Mouse (Mus musculus) CD4-positive helper T cell, adult 2 months (primary cell): ENCODE results near the gene Atrip.

Experiments
- DNase-seq: peaks from one replicate; pipeline ENCODE4 v3.0.0-alpha.2; 2012; ENCODE audit warnings: low read depth, missing footprints, low spot score

The Atrip gene

DNA sequence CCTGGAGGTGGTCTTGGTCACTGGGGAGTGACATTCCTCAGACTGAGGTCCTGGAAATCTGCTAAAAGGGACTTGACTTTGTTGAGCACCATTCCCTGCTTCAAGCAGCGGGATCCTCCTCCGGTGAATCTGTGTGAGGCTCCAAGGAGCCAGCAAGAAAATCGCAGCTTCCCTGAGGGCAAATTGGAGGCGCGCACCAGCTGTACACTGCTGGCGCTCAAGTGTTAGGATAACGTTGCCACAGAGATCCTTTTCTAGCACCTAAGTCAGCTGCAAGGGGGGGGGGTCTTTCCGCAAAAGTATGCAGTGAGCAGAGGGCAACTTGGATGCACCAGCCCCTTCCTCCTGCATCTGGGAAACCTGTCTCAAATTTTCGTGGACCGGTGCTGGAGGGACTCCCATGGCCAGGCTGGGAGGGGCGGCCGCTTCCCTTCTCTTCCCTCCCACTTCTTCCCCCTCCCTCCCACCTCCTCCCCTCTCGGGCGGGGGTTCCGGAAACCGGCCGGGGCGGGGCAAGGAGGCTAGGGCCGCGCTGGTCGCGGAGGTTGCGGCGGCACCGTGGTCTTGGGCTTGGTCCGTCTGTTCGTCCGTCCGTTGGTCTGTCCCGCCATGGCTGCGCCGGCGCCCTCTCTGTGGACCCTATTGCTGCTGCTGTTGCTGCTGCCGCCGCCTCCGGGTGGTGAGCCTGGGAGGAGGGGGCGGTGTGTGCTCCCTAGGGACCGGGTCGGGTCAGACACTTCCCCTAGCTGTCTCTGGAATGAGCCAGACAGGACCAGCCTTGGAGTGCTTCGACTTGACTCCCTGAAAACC is 35.6 kb downstream of the Atrip start, which contains the start of gene Shisa5:
Gene Shisa5 (plus strand): TSS at position 480 of the 810 bp plus-strand sequence.
- peak; percentile 76 for DNase-seq

GRCm38 (mm10) chr9:109032435-109032834 is 41.5 kb downstream of the Atrip start:
- no peak for DNase-seq

DNA sequence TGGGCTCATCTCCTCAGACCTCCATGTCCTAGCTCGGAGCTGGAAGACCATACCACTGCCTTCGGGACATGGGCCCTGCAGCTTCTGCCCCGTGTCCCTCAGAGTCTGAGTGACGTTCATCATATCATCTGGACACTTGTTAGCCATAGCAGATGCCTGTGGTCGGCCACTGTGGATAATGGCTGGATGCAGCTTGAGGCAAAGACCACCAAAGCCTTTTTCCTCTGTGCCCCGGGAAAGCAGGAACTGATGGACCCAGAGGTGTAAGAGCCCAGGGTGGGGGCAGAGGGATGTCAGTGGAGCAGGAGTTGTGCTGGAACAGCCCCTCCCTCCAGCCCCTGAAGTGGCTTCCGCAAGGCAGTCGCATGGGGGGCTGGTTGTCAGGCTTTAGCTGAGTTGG is 42.2 kb downstream of the Atrip start:
- DNase-seq = no peak

- no peak for DNase-seq
These were observed 42.9 kb downstream of the Atrip start for GRCm38 (mm10) chr9:109031001-109031400.

GRCm38 (mm10) chr9:109030312-109030711 is 43.6 kb downstream of the Atrip start:
- no peak for DNase-seq

DNA sequence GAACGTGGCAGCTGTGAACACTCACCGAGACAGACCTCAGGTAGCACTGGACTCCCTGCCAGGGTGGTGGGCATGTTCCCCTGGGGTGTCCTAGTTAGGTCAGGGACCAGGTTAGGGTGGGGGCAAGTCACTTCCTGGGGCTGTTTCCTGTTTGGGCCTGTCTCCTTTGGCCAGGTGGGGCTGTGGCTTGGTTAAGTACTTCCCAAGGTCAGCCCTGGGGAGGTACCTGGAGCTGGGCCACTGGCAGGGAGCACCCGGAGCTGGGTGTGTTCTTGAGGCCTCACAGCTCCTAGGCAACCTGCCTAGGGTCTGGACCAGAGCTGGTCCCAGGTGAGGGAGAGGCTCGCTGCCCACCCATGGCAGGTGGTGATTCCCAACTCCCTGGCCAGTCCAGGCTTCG is 45.0 kb downstream of the Atrip start:
- DNase-seq = no peak

DNA sequence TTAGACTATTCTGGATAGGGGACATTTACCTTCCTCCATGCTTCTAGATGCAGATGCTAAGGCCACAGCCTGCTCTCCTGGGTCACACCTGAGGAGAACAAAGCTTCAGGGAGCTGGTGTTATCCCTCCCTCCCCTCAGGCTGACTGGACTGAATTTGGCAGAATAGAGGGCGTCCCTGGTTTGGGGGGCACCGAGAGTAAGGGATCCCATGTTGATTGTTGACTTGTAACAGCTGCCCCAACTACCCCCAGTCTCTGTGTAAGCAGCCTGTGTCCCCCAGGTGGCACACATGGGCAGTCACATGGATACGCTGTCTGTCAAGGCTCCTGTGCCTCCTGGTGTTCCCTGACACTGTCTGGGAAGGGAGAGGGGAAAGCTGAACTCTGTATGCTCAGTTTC is 45.5 kb downstream of the Atrip start:
- no peak for DNase-seq

DNA sequence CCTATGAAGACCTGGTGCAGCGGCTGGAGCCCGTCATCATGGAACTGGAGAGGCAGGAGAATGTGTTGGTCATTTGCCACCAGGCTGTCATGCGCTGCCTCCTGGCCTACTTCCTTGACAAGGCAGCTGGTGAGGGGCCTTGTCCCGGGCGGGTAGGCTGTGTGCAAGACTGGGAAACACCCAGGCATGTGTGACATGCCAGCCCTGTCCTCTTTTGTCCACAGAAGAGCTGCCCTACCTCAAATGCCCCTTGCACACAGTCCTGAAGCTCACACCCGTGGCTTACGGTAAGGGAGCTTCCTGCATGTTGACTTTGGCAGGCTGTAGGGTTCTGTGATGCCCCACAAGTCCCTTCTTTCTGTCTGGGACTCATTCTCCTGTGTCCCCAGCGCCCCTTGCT is 46.4 kb downstream of the Atrip start:
- DNase-seq = no peak

DNA sequence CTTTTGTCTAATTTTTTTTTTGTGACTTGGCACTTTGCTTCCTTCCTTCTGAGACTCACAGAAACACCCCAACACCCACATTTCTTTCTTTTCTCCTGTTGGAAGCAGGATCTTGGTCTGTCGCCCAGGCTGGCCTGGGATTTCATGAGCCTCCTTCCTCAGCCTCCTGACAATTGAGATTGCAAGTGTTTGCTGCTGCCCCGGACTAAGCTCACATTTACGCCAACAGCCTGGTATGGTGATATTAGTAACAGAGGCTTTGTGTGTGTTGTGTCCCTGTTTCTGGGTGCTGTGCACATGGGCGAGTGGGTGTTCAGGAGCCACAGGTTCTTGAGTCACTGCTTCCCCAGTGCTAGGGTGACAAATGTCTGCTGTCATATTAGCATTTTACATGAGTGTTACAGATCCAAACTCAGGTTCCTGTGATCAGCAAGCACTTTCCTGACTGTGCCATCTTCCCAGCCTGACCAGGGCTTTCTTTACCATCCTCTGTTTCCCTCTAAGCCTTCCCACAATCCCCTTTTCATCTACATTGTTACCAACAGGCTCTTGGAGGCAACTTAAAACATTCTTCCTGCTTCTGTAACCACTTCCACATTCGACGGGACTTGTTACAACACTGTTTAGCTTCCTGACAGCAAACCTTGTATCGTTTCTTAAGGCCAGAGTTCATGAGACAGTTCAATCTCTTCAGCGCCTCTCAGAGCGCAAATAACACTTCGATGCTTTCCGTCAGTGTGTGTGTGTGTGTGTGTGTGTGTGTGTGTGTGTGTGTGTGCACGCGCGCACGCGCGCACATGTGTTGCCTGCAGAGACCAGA is 50.8 kb downstream of the Atrip start:
- peak; percentile 48 for DNase-seq

DNA sequence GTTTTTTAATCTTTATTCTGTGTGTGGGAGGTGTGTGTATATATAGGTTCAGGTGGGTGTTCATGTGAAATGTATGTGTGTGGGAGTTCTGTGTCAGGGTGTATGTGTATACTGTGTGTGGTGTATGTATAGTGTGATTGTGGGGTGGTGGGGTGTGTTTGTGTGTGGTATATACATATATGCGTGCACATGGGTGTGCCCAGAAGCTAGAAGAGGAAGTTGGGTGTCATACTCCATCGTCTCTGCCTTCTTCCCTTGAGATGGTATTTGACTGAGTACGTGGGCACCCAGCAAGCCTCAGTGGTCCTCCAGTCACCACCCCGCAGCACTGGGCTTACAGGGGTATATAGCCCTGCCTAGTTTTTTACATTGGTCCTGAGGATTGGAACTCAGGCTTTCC is 52.5 kb downstream of the Atrip start:
- DNase-seq = no peak

DNA sequence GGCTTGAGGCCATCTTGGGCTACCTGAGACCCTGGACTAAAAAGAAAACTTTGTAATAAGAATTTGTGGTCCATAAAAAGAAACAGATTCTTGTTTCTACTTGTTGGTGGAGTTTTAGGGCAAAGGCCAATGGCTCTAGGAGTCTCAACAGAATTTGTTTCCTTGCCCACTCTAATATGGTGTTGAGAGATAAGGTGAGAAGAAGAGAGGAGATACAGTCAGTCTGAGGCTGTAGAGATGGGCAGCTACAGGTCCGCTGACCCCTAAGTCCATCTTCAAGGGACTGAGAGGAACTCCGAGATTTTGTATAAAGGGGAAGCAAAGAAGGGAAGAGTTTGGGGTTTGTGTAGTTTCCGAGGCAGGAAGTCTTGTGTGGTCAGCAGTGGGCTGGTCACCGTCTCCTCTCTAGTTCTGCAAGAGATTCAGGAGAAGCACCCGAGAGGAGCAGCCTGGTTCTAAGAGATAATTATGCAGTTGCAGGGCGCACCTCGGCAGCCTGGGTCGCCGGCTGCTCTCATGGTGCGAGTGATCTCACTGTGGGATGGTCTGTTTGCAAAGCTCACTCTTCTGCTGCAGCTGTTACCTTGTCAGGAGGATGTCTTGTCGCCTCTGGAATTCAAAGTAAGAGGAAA is 56.8 kb downstream of the Atrip start:
- DNase-seq = no peak

GRCm38 (mm10) chr9:109015397-109015796 is 58.5 kb downstream of the Atrip start:
- DNase-seq = no peak

DNA sequence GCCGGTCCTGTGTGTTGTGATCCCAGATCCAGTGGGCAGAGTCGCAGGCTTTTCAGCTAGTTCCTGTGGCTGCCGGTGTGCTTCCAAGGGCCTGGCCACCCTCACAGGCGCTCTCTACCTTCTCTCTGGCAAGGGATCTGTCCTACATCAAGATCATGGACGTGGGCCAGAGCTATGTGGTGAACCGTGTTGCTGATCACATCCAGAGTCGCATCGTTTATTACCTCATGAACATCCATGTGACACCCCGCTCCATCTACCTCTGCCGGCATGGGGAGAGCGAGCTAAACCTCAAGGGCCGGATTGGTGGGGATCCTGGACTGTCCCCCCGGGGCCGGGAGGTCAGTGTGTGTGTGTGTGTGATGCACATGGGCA is 63.6 kb downstream of the Atrip start:
- DNase-seq = no peak

DNA sequence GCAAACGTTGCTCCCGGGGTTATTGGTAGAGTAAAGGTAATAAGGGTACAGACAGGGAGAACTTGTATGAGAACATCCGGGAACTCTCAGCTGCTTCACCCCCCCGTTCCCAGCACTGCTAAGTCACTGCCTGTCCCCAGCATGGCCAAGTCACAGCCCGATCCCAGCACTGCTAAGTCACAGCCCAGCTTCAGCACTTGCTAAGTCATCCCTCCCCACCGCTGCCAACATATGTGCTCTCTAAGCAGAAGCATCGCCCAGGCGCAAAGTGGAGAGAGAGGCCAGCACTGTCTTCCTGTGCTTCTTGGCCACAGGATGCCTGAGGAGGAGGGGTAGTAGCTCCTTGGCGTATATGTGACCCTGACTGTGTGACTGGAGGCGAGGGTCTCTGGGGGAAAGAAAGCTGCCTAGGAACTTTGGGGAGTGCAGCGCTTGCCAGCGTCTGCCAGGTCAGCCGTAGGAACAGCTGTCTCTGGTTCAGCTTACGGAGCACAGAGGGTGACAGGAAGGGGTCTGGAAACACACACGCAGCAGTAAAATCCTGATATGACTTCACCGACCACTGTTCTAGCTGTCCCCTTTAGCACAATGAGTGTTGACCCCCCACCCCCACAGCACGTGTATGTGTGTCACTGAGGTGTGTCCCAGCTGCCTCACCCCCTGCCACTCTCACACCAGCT is 64.1 kb downstream of the Atrip start:
- no peak for DNase-seq

DNA sequence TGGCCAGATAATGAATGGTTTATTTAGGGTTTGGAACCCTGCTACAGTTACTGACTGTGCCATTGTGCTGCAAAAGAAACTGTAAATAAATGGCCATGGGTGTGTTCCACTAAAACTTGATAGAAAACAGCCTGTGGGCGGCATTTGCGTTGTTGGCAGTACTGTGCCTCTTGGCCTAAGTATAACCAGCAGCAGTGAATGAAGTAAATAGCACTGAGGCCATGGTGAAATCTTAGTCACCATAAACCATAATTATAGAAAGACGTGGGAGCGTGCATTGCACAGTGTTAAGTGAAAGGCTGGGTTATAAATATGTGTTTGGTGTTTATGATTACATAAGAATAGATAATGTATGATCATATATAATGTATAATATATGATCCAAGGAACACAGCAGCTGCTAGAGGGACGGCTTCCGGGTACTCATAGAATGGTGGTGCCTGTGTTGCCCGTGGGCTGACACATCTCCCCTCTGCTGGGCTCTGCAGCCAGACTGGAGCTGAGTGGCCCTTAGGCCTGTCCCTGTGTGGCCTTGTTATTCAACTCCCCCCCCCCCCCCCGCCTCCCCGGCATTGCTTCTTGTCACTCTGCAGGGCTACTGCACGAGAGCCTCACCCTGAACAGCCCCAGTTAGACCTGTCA is 64.8 kb downstream of the Atrip start:
- no peak for DNase-seq

DNA sequence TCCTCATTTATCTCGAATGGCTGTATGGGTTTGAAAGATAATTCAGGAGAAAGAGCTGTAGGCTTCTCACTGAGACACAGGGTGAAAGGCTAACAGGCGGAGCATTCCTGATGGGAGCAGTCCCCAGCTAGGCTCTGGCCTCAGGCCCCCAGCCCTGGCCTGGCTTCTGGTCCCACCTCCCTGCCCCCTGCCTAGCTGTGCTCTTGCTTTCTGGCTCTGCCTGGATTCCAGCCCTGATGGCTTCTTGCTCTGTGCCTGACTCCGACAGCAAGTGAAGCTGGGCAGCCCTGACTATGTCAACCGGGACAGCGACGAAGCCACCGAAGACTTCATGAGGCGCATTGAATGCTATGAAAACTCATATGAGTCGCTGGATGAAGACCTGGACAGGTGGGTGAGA is 65.8 kb downstream of the Atrip start:
- DNase-seq = no peak
